Mouse (Mus musculus) midbrain, embryonic 15.5 days (tissue): ENCODE results near the gene Kctd3. TPM values are rescaled to one million over a fixed set of nuclear protein-coding genes. Genes with fewer than 3 reads are reported as not detected.
"Not testable (repeated sequence)": the region's sequence is repeated elsewhere in the genome, so short reads cannot be mapped to it uniquely, and the experiment has no call there.

Experiments used
- ATAC-seq: fragments of 200-750 bp; cut with Nextera tagmentation; replicated peaks from 2 replicates; pipeline ENCODE4 v1.8.0; 2017; ENCODE audit warnings: moderate TSS enrichment
- H3K27ac ChIP-seq: fragments of 300-500 bp; sonication (generic); 2 replicates; pipeline ENCODE4 v1.5.1; 2015; ENCODE audit warnings: mild to moderate bottlenecking, inconsistent platforms
- H3K27me3 ChIP-seq: fragments of 300-500 bp; sonication (generic); replicated peaks from 2 replicates; pipeline ENCODE4 v1.6.1; 2015; ENCODE audit warnings: inconsistent platforms
- H3K36me3 ChIP-seq: fragments of 300-500 bp; sonication (generic); replicated peaks from 2 replicates; pipeline ENCODE4 v1.6.1; 2015; ENCODE audit warnings: inconsistent platforms
- H3K4me1 ChIP-seq: fragments of 300-500 bp; sonication (generic); 2 replicates; pipeline ENCODE4 v1.6.1; 2015; ENCODE audit warnings: inconsistent platforms
- H3K4me2 ChIP-seq: fragments of 300-500 bp; sonication (generic); 2 replicates; pipeline ENCODE4 v1.6.1; 2015; ENCODE audit warnings: inconsistent platforms, mild to moderate bottlenecking, moderate library complexity
- H3K4me3 ChIP-seq: fragments of 300-500 bp; sonication (generic); 2 replicates; pipeline ENCODE4 v1.5.1; 2015; ENCODE audit warnings: mild to moderate bottlenecking, inconsistent platforms
- H3K9ac ChIP-seq: fragments of 300-500 bp; sonication (generic); 2 replicates; pipeline ENCODE4 v1.6.1; 2015; ENCODE audit warnings: mild to moderate bottlenecking, inconsistent platforms
- H3K9me3 ChIP-seq: fragments of 300-500 bp; sonication (generic); 2 replicates; pipeline ENCODE4 v1.6.1; 2016; ENCODE audit warnings: inconsistent platforms
- WGBS: fragments of 180-500 bp; shearing (Covaris S2); methylation state at CpG from one replicate; pipeline ENCODE4 v1.1.7; 2015; ENCODE audit warnings: mixed read lengths; 5-methylcytosine and 5-hydroxymethylcytosine counted together
- polyA plus RNA-seq: library from polyadenylated mRNA; unstranded; fragments of >200 nt; fragmentation: Nextera tagmentation; extraction: Ambion mirVana; gene quantifications from 2 replicates; pipeline ENCODE4 v1.2.1, GENCODE M21; 2015

Gene Kctd3
- polyA plus RNA-seq, 1 experiment from 2014 or later = 54.5 TPM

- not testable (repeated sequence) for H3K9me3 ChIP-seq, ATAC-seq, H3K4me2 ChIP-seq, H3K9ac ChIP-seq, H3K36me3 ChIP-seq, H3K27me3 ChIP-seq, H3K4me3 ChIP-seq, H3K27ac ChIP-seq, H3K4me1 ChIP-seq
- WGBS = 97% methylated on average over 2 of the region's 2 CpGs
Measured at GRCm38 (mm10) chr1:189032817-189033216, 25.2 kb upstream of the Kctd3 start.

DNA sequence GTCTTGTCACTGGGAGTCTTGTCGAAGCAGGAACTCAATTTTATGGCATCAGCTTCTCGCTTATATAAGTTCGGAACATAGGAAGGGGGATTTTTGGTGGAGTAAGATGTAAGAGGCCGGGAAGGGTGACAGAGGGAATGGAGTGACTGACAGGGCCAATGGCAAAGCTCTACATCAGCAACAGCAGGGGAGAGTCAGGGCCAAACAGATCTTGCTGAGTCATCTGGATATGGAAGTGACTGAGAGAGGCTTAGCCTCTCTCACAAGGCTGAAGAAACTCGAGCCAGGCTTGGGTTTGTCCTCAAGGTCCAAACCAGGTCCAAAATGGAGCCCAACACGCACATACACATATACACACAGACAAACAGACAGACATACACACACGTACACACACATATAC lies 23.3 kb upstream of the Kctd3 start:
- 76% methylated on average over 7 of the region's 7 CpGs for WGBS
- Histone ChIP-seq H3K27ac (no peak overlapping the region), H3K4me3 (no peak overlapping the region), H3K27me3 (no peaks in the 10 kb centered on the region), H3K4me1 (no peaks in the 10 kb centered on the region), H3K36me3 (no peaks in the 10 kb centered on the region), H3K4me2 (no peak overlapping the region), H3K9me3 (no peaks in the 10 kb centered on the region), H3K9ac (no peak overlapping the region)
- ATAC-seq = no peak

GRCm38 (mm10) chr1:189028267-189028666 lies 20.6 kb upstream of the Kctd3 start:
- H3K27me3 ChIP-seq = no peaks in the 10 kb centered on the region
- H3K4me2 ChIP-seq = no peak overlapping the region
- no peaks in the 10 kb centered on the region for H3K36me3 ChIP-seq
- 63% methylated on average over 1 of the region's 1 CpGs for WGBS
- no peak for ATAC-seq
- no peaks in the 10 kb centered on the region for H3K4me1 ChIP-seq
- no peaks in the 10 kb centered on the region for H3K9me3 ChIP-seq
- no peak overlapping the region for H3K4me3 ChIP-seq
- no peak overlapping the region for H3K27ac ChIP-seq
- no peak overlapping the region for H3K9ac ChIP-seq

GRCm38 (mm10) chr1:189026885-189027284 lies 19.2 kb upstream of the Kctd3 start:
- no peak for ATAC-seq

GRCm38 (mm10) chr1:189023701-189024080 lies 16.1 kb upstream of the Kctd3 start:
- Histone ChIP-seq H3K4me3 (no peak overlapping the region), H3K27ac (no peak overlapping the region), H3K9me3 (no peaks in the 10 kb centered on the region), H3K4me2 (no peak overlapping the region), H3K27me3 (no peaks in the 10 kb centered on the region), H3K9ac (no peak overlapping the region), H3K4me1 (no peaks in the 10 kb centered on the region), H3K36me3 (no peaks in the 10 kb centered on the region)
- 79% methylated on average over 1 of the region's 1 CpGs for WGBS
- no peak for ATAC-seq

More at GRCm38 (mm10) chr1:189026885-189027284, 19.2 kb upstream of the Kctd3 start:
- no peak overlapping the region for H3K4me2 ChIP-seq
- H3K27ac ChIP-seq = no peak overlapping the region
- H3K4me1 ChIP-seq = no peaks in the 10 kb centered on the region
- no peak overlapping the region for H3K9ac ChIP-seq
- H3K9me3 ChIP-seq = no peaks in the 10 kb centered on the region
- WGBS = 61% methylated on average over 8 of the region's 8 CpGs
- H3K4me3 ChIP-seq = no peak overlapping the region
- no peaks in the 10 kb centered on the region for H3K36me3 ChIP-seq
- H3K27me3 ChIP-seq = no peaks in the 10 kb centered on the region

GRCm38 (mm10) chr1:189022925-189023700 lies 15.5 kb upstream of the Kctd3 start:
- Histone ChIP-seq H3K36me3 (no peaks in the 10 kb centered on the region), H3K4me2 (no peak overlapping the region), H3K4me1 (no peaks in the 10 kb centered on the region), H3K9ac (no peak overlapping the region), H3K9me3 (no peaks in the 10 kb centered on the region), H3K27me3 (no peaks in the 10 kb centered on the region), H3K27ac (no peak overlapping the region), H3K4me3 (no peak overlapping the region)
- 47% methylated on average over 7 of the region's 7 CpGs for WGBS
- ATAC-seq = 0 out of 2 replicates have a peak, but pooled peaks have one; percentile 48

DNA sequence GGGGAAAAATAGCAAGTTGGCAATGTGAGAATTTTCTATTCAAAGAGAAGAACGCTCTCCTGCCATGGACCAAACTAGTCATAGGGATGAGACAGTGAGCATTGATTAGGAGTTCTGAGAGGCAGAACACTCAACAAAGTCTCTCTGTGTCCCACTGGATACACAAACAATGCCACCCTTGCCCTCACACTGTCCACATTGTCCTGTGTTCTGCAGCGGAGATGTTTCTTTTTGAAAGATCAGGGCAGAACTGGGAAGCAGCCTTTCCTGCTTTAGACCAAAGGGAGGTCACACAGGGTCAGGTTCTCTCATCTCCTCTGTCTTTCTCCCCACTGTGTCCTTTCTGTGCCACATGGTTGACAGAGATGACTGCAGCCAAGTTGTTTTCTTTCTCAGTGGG lies 7.7 kb upstream of the Kctd3 start:
- Histone ChIP-seq H3K27me3 (peaks cover 3% of the 10 kb centered on the region; the same call in 1 of the 2 replicates), H3K36me3 (no peaks in the 10 kb centered on the region), H3K4me1 (no peaks in the 10 kb centered on the region), H3K9me3 (no peaks in the 10 kb centered on the region), H3K4me3 (no peak overlapping the region), H3K4me2 (no peak overlapping the region), H3K27ac (no peak overlapping the region), H3K9ac (no peak overlapping the region)
- WGBS = 65% methylated on average over 2 of the region's 2 CpGs
- ATAC-seq = no peak

- H3K27ac ChIP-seq = no peak overlapping the region
- WGBS = 11% methylated on average over 4 of the region's 4 CpGs
- ATAC-seq = no peak
Measured at GRCm38 (mm10) chr1:189013587-189013921, 5.9 kb upstream of the Kctd3 start.

DNA sequence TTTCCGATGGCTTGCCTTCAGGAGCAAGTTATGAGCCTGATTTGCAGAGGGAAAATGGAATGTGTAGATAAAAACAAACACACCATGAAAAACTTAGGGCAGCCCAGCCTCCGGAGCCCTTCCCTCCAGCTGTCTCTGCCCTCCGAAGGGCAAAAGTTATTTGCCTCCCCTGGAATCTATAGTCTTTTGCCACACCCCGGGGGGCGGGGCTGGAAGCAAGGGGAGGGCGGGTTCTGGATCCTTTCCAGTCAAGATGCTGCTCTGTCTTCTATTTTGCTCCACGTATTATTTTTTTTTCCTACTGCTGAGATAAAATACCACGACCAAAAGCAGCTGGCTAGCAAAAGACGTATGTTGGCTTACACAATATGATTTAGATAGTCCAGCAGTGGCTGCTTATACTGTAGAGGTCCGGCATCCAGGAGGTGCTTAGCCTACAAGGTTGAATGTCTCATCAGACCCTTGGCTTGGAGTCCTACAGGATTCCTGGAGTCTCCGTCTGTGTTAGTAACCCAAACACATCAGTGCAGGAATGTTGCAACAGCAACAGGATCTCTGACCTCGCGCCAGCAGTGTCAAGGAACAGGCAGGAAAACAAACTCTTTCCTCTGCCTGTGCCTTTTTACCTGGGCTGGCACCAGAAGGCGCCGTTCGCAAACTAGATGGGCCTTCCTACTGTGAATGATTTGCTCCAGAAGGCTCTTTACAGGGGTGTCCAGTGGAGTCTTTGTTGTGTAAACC lies 5.4 kb upstream of the Kctd3 start:
- no peak for ATAC-seq
- no peaks in the 10 kb centered on the region; the same call in 1 of the 2 replicates for H3K4me1 ChIP-seq
- peaks cover 3% of the 10 kb centered on the region; the same call in 1 of the 2 replicates for H3K27me3 ChIP-seq
- no peak overlapping the region for H3K27ac ChIP-seq
- peak overlapping the region; percentile 1; the same call in 1 of the 2 replicates for H3K4me2 ChIP-seq
- no peak overlapping the region for H3K9ac ChIP-seq
- 11% methylated on average over 16 of the region's 16 CpGs for WGBS
- no peak overlapping the region for H3K4me3 ChIP-seq
- no peaks in the 10 kb centered on the region for H3K36me3 ChIP-seq
- no peaks in the 10 kb centered on the region for H3K9me3 ChIP-seq

More at GRCm38 (mm10) chr1:189013587-189013921, 5.9 kb upstream of the Kctd3 start:
- Histone ChIP-seq H3K4me1 (no peaks in the 10 kb centered on the region), H3K4me3 (no peak overlapping the region), H3K36me3 (no peaks in the 10 kb centered on the region), H3K9ac (no peak overlapping the region), H3K9me3 (no peaks in the 10 kb centered on the region), H3K27me3 (peaks cover 3% of the 10 kb centered on the region; the same call in 1 of the 2 replicates), H3K4me2 (peak overlapping the region; percentile 1; the same call in 1 of the 2 replicates)

DNA sequence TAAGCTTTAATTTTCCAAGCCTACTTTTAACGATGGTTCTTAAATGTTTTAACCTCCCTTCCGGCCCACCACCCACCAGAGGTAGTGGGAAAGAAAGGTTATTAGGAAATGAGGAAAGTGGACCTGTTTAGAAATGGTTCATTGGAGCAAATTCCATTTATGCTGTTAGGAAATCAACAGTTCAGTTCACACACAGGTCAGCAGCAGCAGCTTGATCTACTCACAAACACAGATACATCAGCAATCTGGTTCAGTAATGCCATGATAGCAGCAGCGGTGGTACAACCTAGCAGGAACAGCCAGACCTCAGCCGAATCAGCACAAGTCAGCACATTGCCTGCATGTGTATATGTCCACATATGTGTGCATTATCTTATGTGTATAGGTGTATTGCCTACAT lies 3.0 kb upstream of the Kctd3 start:
- no peak for ATAC-seq
- WGBS = 89% methylated on average over 4 of the region's 4 CpGs
- Histone ChIP-seq H3K36me3 (no peaks in the 10 kb centered on the region), H3K4me3 (no peak overlapping the region), H3K9ac (no peak overlapping the region), H3K9me3 (no peaks in the 10 kb centered on the region), H3K4me1 (peaks cover 14% of the 10 kb centered on the region), H3K27ac (no peak overlapping the region), H3K27me3 (peaks cover 3% of the 10 kb centered on the region; the same call in 1 of the 2 replicates), H3K4me2 (no peak overlapping the region)

DNA sequence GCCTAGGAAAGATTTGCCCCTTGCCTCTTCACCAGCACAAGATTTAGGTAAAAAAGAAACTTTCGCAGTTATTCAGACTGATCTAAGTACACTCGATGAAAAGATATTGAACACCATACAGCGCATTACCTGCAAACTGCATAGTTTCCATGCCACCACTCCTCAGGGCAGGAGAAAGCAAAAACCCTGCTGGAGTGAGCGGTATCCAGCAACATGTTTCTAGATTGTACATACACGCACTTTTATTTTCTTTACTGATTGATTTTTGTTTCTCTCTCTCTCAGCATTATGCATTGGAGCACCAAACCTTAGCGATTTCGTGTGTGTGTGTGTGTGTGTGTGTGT lies 311 bp upstream of the Kctd3 start:
- no peak overlapping the region for H3K9ac ChIP-seq
- H3K27me3 ChIP-seq = no peaks in the 10 kb centered on the region; the same call in 1 of the 2 replicates
- peak overlapping the region; percentile 96 for H3K4me3 ChIP-seq
- ATAC-seq = no peak; the same call in 1 of the 2 replicates
- H3K27ac ChIP-seq = peak overlapping the region; percentile 80; the same call in 1 of the 2 replicates
- H3K4me2 ChIP-seq = peak overlapping the region; percentile 96
- peaks cover 28% of the 10 kb centered on the region for H3K4me1 ChIP-seq
- 43% methylated on average over 7 of the region's 7 CpGs for WGBS
- no peaks in the 10 kb centered on the region for H3K9me3 ChIP-seq
- H3K36me3 ChIP-seq = no peaks in the 10 kb centered on the region

DNA sequence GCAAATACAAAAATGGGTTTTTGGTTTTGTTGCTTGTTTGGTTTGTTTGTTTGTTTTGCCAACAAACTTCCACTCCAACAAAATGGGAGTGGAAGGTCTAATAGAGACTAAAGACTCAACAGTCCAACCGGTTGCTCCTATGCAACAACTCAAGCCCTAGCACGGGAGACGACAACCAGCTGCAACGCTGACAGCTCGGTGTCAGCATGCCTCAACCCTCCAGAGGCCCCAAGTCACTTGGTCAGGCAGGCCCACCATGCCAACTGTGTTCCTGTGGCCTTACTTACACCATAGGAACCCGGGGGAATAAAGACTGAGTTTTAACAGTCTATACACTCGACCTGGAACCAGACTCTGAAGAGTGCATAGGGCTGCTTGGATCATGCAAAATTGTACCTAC lies 815 bp downstream of the Kctd3 start:
- Histone ChIP-seq H3K27me3 (no peaks in the 10 kb centered on the region), H3K4me3 (peak overlapping the region; percentile 96), H3K36me3 (no peaks in the 10 kb centered on the region), H3K9me3 (no peaks in the 10 kb centered on the region), H3K4me2 (peak overlapping the region; percentile 96), H3K4me1 (peaks cover 28% of the 10 kb centered on the region), H3K27ac (no peak overlapping the region), H3K9ac (peak overlapping the region; percentile 80)
- no peak for ATAC-seq
- 3% methylated on average over 7 of the region's 7 CpGs for WGBS
